Mouse (Mus musculus) adrenal gland, postnatal 25 days (tissue): ENCODE measurements at regions not wholly inside any gene's neighbourhood (a gene's known extent, or its start where the extent isn't known, plus 50 kb on each side); places are given as distances from the start of the nearest gene placed in this dataset.
"Not testable (repeated sequence)": the region's sequence is repeated elsewhere in the genome, so short reads cannot be mapped to it uniquely, and the experiment has no call there.

Source experiments
- DNase-seq: peaks from one replicate; pipeline ENCODE4 v3.0.0; 2021; ENCODE audit warnings: mixed read lengths

DNA sequence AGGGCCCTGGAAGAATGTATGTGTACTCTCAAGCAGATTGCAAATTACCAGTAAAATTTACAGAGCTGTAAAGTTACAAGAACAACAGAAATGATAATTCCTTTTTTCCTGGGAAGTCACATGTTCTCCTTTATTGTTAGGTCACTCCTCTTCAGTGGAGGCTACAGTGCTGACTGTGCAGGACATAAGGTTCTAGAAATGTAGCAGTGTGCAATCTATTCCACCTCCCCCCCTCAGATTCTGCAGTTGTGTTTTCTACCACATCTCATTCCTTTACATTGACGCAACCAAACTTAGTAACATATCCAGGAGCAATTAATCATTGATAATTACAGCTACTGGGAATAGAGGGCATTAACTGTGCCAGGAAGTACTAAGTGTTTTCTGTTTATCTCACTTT is 385.3 kb upstream of the Tnc start:
- no peak for DNase-seq

DNA sequence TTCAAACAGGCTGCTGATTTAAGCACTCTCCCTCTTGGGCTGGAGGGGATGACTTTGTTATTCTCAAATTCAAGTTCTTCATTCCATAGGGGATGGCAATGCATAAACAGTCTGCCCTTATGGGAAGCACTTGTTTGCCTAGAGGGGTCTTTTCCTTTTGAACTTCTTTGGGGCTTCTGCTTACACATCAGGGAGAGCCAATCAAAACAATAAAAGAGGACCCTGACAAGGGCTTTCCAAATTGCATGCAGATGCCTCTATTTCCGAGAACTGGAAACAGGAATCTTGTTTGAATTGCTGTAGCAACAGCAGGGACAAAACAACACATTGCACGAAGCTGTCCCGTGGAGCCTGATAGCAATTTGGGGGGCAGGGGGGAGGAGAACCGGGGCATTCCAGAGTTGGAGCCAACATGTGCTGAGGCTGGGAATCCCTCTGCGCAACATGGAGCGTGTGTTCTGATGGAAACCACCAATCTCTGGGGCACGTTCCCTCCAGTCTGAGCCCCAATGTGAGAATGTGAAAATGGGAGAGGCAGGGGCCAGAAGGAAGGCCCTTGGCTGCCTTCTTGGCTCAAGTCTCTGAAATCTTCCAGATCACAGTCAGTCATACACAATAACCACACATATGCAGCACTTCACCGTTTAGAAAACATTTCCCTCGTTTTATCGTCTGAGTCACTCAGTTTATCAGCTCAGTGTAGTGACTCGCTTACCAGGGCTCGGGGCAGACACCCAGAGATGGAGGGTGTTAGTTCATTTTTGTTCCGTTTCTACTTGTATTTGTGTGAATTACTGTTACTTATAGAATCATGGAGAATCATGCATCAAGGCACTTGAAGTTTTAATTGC is 391.2 kb upstream of the Tnc start:
- no peak for DNase-seq

DNA sequence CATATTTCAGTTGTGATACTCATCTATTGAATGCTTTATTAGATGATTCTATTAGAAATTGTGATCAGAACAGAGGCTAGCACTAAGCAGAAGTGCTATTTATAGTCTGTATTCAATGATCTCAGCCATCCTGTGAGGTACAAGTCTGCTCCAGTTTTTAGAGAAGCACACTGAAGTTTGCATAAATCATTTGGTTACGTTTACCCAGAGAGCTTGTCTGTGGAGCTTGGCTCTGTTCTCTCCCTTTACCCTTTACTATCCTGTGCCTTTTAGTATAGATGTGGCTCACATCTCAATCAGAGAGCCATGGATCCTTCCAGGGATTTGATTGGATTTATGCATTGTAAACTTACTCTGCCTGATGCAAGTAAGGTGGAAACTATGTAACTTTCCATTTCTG is 404.6 kb upstream of the Tnc start:
- no peak for DNase-seq

DNA sequence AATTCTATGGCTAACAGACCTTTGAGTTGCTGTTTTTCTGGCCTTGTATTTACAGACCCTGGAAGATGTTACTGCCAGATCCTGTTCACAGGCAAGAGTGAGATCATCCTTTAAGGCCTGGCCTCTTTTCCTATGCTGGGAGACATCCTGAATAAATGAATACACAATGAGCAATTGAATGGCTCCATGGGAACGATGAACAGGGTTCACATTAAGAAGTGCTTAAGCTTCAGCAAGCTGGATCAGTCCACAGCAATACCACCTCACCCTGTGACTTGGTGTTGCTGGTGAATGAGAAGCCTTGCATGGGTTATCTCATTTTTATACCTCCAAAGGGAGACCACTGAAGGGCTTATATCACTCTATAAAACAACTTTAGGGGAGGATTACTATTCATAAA is 405.1 kb upstream of the Tnc start:
- DNase-seq = no peak

DNA sequence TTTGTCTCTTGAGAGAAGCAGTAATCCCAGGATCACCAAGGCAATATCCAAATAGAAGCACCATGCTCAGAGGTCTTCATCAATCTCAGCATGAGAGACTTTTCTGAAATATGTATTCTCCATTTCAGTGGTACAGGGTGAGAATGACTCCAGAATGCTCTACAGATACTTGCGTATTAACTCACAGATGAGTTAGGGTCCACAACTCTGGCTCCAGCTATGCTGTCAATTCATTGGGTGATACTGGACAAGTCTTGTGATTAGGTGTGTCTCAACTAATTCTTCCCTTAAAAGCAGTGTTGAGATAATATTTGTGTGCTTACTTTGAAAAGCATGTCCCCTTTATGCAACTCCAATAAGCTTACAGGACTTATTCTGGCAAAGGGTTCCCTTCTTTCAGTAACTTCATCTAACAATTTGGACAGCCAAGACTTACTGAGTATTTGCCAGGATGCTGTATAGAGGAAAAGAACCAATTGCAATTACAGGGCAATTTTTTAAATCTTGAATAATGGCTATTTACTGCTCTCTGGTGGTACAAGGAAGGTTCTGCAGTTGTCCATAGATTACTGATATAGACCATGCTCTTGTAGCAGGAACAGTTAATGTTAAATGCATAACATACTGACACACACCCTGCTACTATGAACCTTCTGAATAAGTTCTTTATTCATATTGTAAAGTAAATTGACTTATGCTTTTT is 445.6 kb upstream of the Tnc start:
- no peak for DNase-seq

DNA sequence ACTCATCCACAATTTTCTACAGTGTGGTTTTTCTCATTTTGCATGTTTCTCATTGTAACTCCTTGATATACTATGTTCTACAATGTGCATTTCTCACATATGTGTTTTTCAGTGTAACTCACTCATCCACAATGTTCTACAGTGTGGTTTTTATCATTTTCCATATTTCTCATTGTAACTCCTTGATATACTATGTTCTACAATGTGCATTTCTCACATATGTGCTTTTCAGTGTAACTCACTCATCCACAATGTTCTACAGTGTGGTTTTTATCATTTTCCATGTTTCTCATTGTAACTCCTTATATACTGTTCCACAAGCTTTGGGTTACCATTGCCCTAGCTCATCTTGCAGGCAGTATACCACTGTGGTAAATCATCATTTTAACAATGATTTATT is 450.9 kb upstream of the Tnc start:
- not testable (repeated sequence) for DNase-seq

DNA sequence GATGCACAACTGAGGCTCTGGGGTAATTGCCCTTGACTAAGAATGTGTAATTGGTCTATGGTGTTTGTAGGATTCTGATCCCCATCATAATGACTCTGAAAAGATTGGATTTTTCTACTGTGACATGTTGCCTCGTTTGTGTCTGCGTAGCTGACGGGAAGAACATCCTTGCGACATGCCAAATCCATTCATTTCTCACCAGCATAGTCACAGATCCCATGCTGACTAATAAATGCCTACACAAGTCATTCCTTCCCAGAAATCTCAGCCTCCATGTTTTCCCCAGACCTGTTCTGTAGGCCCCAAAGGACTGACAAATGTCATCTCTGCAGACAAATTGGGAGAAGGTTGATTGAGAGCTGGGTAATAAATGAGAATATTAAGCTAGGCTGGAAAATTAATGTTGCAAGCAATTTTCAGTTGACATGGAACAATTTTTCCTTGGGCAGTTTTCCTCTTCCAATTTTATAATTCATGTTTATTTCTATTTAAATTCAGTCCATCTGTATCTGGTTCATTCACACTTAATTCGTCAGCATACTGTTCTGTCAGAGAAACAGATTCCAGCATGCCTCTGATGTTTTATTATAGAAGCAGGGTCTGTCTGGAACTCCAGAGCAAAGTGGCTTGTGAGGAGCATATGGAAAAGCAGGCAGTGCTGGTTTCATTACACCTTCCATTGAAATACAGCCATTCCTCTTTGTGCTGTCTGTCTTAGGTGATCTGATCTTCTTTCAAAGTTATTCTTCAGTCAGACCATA is 454.0 kb upstream of the Tnc start:
- DNase-seq = no peak

DNA sequence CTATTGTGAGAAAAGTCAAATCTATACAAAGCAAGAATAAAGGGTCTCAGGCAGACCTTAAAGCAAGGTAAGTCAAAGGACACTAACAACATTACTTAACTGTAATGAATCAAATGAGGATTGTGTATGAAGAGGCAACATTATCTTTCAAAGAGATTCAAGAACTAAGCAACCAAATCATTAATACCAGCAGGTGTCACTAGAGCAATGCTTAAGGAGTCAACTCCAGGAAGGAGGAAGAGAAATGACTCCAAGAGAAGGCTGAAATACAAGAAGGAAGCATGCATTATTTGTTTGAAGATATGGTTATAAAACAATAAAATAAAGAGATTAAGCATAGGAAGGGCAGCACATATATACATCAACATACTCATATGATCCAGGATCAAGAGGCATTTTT is 475.1 kb upstream of the Tnc start:
- no peak for DNase-seq

DNA sequence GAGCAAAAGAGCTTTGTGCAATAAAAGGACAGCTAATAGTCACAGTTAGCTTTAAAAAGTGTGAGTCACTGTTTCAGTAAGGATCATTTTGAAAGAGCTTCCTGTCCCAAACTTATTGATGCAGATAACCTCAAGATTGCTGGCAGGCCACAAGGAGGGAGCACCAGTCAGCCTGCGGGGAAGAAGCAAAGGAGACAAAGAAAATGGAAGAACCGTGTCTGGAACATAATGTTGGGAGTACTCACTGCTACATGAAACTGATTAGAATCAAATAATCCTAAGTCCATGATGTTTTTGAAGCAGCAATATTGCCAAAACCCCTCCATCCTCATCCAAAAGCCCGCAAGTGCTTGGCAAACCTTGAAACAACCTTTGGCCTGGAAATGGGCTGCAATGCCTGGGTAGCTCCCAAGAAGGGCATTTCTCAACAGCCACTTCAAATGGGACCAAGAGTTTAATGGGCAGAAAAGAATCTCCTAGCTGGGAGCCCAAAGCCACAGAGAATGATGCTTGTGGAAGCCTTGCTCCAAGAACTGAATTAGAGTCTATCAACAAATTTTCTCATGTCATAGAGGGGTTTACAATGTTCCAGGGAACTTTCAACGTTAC is 481.0 kb upstream of the Tnc start:
- DNase-seq = no peak

DNA sequence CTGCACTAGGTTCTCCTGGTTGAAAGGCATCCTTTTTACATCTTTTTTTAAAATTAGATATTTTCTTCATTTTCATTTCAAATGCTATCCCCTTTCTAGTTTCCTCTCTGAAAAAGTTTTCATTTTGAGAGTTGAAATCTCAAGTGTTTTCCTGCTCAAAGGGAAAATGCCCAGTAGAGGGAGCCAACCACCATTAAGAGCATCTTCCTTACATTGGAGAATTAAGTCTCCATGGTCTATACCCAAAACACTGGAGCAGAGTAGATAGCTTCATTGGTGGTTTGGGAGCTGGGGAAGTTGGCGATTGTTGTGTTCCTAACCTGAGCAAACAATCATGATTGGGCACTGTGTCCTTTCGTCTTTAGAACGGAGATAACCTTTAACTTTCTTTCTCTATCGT is 483.8 kb upstream of the Tnc start:
- no peak for DNase-seq

DNA sequence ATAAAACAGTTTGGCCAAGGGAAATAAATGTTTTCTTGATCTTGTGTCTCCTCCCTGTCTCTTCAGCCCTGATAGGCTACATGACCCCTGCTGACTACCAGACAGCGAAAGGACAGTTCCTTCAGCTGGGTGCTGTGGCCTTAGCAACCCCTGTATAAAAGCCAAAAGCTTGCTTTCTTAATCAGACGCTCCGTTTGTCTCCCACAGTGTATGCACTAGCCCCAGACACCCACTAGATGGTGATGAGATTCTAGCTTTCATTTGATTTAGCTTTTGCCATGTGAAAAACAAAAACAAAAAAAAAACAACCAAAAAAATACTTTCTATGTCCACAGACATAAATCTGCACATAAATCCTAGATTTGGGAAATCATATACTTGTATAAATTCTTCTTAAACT is 486.2 kb upstream of the Tnc start:
- DNase-seq = no peak

DNA sequence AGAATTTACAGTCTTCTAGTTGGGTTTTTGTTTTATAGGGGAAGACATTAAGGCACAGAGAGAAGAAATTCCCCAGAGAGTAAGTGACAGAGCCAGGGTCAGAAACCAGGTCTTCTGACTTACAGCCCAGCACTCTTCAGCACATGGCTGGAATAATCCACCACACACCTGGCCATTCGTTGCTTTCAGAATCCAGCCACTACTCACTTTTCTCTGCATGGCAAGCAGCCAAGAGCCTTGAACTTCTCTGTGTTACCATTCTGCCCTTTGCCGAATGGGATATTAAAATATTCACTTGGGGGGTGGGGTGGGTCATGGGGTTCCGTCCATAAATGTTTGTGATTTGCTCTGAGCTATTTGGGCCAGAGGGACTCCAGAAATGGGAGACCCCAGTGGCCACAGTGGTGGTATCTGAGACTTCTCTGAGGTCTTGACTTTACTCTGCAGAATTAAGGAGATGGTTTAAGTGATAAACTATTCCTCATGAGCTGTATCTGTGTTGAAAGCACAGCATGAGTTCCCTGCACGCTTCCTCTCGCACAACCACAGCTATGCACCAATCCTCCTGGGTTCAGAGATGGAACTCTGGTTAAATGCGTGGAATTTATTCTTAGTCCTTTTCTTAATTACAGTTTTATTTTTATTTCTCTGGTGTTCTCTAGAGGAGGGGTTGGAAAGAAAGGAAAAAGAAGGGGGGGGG is 488.9 kb upstream of the Tnc start:
- DNase-seq = no peak

DNA sequence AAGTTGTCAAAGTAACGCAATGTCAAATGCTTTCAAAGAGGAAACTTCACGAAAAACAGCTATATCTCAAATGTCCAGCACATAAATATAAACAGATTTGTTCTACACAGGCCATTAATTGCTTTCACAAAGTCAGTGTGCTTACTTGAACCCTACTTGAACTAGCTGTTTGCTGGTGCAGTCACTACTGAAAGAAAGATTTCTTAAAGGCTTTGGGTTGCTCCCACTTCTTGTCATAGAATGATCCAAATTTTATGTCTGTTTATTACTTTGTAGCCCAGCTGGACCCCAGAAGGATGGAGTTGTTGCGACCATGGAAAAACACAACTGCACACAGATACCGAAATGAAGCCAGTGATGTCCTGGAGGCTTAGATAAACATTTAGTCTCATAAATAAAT is 491.2 kb upstream of the Tnc start:
- DNase-seq = no peak

DNA sequence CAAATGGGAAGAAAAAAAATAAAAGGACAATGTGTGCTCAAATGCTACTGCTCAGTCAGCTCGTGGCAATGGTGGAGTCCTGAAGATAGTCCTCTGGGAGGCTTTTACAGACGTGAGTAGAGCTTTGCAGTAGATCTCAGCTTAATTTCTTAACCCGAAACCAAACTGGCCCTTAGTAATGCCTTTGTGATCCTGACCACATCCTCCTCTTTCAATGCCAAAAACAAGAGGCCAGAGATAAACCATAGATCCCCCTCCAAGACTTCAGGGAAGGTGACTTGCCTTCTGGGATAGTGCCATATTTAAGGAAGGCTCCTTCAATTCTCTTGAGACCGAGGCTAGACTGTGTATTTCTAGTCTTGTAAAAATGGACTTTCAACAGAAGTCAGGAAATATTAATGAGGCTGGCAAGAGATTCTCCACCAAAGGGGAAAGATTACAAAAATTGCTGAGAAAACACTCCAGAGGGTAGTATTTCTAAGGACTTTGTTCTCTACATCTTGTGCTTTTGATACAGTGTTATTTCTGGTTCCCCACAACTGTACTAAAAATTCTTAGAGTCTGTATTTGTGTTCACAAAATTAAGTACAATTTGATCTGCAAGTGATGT is 497.9 kb upstream of the Tnc start:
- no peak for DNase-seq

DNA sequence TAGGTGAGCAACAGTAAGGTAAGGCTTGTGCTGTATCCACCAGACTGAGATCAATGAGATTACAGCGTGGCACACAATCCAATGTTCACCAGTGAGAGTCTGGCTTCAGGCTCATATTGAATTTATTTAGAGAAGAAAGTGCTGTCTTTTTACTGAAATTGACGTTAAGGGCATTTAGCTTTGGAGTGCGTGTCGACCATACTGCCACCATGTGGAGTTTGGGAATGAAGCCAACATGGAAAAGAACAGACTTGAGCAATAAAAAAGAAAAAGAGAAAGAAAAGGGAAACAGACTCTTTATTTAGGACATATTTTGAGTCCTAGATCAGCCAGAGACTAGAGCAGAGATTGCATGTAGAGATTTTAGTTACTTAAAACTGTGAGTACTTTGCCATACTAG is 499.6 kb upstream of the Tnc start:
- DNase-seq = no peak

DNA sequence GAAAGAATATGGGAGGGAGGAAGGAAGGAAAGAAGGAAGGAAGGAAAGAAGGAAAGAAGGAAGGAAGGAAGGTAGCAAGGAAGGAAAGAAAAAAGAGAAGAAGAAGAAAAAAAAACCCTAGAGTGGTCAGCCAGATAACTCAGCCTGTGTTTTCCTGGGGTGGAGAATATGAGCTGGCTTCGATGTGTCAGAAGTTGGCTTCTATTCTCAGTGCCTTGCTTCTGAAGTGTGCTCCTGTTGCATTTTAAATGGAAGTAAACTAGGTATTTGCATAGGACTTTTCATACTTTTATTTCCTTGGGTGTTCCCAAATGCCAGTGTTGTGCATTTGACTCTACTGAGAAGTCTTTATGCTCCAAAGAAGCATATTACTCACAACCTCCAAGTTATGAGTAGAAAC is 515.7 kb upstream of the Tnc start:
- no peak for DNase-seq

DNA sequence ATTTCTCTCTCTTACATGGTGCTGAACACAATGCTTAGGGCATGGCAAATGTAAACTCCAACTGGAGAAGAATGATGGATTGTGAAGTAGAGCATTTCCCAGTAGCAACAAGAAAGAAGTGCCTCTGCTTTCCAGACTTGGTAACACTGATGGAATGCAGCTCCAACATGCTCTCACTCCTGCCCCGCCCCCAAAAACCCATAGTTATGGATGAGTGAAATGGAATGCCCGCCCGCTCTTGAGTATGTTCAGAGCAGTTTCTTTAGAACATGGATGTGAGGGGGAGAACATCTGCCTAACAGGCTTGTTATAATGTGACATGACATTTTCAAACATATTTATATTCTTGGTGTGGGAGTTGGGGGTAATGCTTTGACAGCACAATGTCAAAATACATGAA is 517.2 kb upstream of the Tnc start:
- no peak for DNase-seq

DNA sequence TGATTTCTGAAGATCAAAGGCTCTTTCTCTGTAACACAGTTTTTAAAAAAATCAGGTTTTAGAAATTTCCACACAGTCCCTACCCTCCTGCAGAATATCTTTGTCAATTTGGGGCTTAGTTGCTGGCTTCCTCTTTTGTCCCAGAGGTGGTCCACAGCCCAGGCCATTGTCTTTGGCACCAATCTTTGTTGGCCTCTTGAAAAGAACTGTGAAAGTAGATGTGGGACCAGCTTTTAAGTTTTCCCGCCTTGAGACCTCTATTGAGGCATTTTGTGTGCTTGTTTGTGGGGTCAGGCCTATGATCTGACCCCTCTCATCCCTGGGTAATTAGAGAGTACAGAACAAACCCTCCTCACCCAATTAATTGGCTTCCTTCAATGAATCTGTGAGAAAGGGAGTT is 523.9 kb upstream of the Tnc start:
- DNase-seq = no peak

DNA sequence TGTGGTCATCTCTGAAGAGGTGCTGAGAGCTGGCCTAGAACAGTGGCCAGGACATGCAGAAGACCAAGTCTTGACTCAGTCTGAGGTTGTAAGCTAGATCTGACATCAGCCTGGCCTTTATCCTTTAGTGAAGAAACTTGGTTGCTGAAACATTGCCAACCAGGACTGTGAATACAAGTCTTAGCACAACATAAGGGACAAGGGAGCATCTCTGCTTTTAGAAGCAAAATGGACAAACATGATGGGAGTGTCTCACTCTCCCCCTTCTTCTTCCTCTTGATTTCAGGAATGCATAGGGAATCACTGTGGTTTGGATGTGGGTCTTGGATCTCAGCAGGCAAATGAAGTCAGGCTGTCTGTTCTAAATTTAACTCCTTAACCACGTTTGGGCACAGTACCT is 529.1 kb upstream of the Tnc start:
- DNase-seq = no peak

DNA sequence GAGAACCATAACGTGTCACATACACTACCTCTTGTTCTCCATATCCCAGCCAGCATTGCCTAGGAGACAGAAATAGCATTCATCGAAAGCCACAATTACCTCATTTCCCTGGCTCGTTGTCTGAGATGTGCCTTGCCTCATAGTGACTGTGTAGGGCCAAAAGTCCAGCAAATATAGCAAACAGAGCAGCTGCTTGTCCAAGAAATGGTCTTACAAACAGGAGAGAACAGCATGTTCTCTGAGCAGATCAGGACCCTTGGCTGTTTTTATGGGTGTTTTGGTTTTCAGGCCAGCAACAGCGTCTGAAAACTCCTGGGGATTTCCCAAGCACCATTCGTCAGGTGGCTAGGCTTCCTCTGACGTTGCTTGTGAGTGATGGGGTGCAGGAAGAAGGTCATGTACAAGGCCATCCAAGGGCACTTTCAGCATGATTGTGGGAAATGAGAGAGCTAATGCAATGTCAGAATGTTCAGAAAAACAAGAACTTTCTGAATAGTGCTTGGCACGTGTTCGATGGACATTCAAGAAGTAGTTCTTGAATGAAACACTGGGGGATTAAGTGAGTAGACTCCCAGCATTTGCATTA is 528.9 kb upstream of the Pappa start:
- DNase-seq = peak; percentile 18

DNA sequence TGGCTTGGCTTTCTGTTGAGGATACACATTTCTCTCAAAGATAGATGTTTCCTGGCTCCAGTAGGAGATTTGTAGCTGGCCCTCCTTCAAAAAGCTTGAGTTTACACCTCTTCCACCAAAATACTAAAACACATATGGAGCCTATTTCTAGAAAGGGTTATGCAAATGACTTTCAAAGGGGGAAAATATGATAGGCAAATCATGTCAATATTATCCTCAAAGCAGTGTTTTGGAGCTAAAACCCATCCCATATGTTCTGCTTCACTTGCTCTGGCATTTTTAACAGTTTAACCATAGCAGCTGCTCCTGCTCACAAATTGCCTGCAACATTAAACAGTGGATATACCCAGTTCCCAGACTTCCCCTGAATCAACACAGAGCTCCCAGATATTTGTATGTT is 525.5 kb upstream of the Pappa start:
- no peak for DNase-seq
